Mouse (Mus musculus) monocyte, adult 2 months (primary cell): ENCODE results near the gene Tex14.
A peak's percentile ranks its signal among the peaks of the same experiment; 100 is the strongest.
"Not testable (repeated sequence)": the region's sequence is repeated elsewhere in the genome, so short reads cannot be mapped to it uniquely, and the experiment has no call there.

Experiments
- DNase-seq, 2 experiments: peaks; one replicate each; pipeline ENCODE4 v3.0.0; 2022; ENCODE audit warnings: low spot score in 2 of 2, low read depth in 1 of 2

Gene Tex14

GRCm38 (mm10) chr11:87426121-87426449, 21.2 kb downstream of the Tex14 start:
- no peak for DNase-seq

DNA sequence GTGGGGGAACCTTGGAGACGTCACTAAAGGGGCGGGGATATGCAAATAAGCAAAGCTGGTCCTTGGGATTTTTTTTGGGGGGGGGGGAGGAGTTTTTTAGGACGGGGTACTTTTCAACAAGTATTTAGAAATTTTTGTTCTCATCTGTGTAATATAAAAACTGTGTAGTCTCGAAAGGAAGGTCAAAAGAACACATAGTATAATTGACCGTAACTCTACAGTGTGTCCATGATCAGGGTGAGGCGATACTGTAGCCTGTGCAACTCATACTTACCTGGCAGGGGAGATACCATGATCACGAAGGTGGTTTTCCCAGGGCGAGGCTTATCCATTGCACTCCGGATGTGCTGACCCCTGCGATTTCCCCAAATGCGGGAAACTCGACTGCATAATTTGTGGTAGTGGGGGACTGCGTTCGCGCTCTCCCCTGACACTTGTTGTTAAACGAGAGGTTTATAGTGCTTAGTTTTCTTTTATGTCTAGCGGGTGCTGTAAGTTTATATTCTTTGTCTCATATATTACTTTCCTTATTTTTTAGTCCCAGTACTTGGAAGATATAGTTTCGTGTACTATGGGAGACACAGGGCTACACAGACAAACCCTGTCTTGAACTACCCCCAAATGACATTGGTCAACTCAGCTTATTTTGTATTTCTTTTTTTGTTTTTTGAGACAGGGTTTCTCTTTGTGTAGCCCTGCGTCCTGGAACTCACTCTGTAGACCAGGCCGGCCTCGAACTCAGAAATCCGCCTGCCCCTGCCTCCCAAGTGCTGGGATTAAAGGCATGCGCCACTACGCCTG, 21.8 kb downstream of the Tex14 start:
- peak; percentile 63 to 75 for DNase-seq

DNA sequence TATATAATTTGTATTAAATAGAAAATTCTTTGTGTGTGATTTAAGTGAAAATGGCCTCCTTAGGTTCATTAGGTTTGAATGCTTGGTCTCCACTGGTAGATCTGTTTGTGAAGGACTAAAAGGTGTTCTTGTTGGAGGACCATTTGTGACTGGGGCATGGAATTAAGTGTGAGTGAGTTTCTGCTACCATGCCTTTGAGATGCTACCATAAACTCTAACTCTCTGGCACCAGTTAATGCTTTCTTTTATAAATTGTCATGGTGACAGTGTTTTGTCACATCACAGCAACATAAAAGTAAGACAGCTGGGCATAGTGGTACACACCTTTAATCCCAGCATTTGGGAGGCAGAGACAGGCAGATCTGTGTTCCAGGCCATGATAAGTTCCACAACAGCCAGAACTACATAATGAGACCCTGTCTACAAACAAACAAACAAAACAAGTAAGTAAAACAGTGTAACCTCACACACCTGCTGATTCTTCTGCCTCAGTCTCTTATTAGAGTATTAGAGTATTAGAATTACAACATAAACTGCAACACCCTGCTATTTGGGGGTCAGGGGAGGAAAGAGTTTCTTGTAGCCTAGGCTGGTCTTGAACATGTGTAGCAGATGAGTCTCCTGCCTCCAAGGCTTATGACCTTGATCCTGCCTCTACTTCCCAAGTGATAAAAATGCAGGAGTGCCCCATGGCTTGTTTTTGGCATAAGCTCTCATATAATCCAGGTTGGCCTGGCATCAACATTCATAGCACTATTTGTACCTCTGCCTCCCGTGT, 22.6 kb downstream of the Tex14 start:
- no peak for DNase-seq

DNA sequence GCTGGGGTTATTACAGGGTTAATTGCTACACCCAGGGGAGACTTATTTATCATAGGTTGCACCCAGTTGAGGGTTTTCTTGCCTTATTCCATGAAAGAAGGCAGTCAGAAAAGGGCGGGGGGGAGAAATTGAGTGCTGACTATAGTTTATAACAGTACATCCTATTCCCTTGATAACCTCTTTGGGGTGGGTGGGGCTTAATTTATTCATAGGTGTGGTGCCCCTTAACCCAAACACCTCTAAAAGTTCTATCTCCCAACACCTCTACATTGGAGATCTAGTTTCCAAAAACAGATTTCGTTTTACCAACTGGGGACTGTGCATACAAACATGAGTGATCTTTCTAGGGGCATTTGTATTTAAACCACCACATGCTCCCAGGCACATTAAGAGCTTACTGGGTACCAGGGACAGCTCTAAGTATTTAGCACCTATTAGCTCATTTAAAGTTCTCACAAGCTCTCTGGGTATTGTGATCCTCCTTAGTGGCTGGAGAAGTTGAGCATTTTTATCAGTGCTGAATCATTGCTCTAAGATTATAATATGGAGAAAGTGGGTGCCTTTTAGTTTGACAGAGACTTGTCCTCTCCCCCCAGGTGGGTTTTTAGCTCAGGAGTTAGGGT, 23.3 kb downstream of the Tex14 start:
- DNase-seq: no peak

GRCm38 (mm10) chr11:87429363-87429762, 24.5 kb downstream of the Tex14 start:
- DNase-seq: no peak

GRCm38 (mm10) chr11:87430374-87430773, 25.5 kb downstream of the Tex14 start:
- DNase-seq: no peak

- not testable (repeated sequence) for DNase-seq
Observed at GRCm38 (mm10) chr11:87431813-87432212, 26.9 kb downstream of the Tex14 start.

GRCm38 (mm10) chr11:87432447-87432846, 27.6 kb downstream of the Tex14 start:
- DNase-seq: no peak

- DNase-seq: peak in 1 of 2 experiments; percentile 25
Observed at GRCm38 (mm10) chr11:87432933-87433669, 28.2 kb downstream of the Tex14 start.

DNA sequence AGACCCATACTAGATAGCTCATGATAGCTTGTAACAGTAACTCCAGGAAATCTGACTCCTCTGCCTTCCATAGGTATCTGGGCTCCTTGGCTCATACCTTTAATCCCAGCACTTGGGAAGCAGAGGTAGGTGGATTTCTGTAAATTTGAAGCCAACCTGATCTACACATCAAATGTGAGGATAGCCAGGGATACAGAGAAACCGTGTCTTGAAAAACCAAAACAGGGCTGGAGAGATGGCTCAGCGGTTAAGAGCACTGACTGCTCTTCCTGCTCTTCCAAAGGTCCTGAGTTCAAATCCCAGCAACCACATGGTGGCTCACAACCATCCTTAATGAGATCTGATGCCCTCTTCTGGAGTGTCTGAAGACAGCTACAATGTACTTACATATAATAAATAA, 30.2 kb downstream of the Tex14 start:
- DNase-seq: not testable (repeated sequence)

GRCm38 (mm10) chr11:87436326-87437232, 31.7 kb downstream of the Tex14 start:
- DNase-seq: no peak

DNA sequence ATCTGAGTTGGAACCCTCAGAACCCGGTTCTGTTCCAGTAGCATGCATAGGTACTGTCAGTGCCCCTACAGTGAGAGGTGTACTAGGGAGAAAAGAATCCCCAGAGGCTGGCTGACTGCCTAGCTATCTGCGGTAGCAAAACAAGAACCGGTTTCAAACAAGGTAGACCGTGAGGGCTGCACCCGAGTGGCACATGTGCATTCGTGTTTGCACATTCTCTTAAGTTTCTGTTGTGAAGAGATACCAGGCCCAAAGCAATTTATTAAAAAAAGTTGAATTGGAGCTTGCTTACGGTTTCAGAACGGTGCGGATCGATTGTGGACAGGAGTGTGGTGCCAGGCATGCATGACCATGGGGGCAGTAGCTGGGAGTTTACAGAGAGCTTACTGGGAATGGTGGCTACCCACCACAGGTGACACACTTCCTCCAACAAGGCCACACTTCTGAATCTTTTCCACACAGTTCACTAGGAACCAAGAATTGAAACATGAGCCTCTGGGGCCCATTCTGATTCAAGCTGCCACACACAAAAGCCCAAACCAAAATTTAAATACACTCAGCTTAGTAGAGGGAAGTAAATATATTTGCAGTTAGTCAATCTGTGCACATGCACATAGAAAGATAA, 35.0 kb downstream of the Tex14 start:
- no peak for DNase-seq

GRCm38 (mm10) chr11:87442643-87443372, 37.9 kb downstream of the Tex14 start:
- DNase-seq: peak; percentile 62 to 80

- DNase-seq: peak; percentile 53 to 55
Observed at GRCm38 (mm10) chr11:87443373-87443883, 38.6 kb downstream of the Tex14 start.

GRCm38 (mm10) chr11:87444056-87444455, 39.2 kb downstream of the Tex14 start:
- DNase-seq: not testable (repeated sequence)

DNA sequence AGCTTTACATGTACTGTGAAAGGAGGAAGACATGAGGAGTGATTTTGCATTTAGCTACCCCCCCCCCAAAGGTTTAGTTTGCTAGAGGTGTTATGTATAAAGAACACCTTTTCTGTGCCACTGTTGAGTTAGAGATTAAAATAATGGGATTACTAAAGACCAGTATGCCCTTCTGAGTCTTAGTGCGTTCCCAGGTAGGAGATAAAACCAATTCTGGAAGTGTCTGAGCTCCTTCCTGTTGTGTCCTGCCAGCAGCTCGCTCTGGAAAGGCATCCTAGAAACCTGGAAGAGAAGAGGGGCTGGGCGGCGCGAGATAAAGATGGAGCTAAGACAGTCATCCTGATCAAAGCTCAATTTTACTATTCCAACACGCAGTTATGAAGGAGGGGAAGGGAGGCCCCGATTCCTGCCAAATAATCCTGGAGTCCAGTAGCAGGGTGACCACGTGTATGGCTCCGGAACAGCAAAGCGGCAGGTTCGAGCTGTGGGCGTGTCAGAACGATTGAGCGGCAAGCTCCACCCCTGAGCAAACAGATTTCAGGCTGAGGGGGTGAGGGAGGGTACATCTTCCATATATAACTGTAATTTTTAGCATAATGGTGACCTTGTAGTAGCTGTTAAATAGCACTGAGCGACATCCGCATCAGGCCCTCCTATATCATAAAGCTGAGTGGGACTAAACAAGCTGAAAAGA, 40.0 kb downstream of the Tex14 start:
- DNase-seq: no peak

DNA sequence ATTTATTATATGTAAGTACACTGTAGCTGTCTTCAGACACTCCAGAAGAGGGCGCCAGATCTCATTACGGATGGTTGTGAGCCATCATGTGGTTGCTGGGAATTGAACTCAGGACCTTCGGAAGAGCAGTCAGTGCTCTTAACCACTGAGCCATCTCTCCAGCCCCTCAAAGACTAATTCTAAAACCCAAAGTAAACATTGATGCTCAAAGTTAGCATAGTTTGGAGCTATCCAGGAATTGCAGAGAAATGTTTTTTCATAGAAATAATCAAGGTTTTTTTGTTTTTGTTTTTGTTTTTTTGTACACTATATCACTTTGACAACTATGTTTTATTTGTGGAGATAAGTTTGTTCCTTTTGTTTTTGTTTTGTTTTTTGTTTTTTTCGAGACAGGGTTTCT, 40.7 kb downstream of the Tex14 start:
- not testable (repeated sequence) for DNase-seq

DNA sequence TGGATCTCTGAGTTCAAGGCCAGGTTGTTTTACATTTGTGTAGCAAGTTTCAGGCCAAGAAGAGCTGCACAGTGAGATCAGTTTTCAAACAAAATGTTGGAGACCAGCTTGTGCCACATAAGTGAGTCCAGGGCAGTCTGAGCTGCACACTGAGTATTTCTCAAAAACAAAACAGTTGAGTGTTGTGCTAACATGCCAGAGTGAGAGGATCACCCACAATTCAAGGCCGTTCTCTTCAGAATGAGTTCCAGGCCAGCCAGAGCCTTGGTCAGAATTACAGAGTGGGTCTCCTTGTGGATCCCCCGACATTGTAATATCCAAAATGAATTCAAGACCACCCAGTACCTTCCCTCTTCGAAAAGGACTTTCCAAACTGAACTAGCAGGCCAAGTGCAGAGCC, 41.3 kb downstream of the Tex14 start:
- DNase-seq: no peak
